Mouse (Mus musculus) erythroblast, embryonic 14.5 days (primary cell): ENCODE data around the gene Cog4.

ENCODE experiments used
- GATA1 ChIP-seq: IDR thresholded peaks from 2 replicates; pipeline ENCODE4 v1.6.1; 2012; ENCODE audit warnings: low read length, inconsistent platforms, mixed read lengths
- TAL1 ChIP-seq: IDR thresholded peaks from 3 replicates; pipeline ENCODE4 v1.6.1; 2012; ENCODE audit warnings: low read length, inconsistent platforms, mixed read lengths

GRCm38 (mm10) chr8:110895812-110896211 is 49.4 kb downstream of the Cog4 start:
- TF ChIP-seq GATA1 = no peak
- TF ChIP-seq TAL1 = no peak
